Mouse (Mus musculus) mesoderm, embryonic 11.5 days (tissue): ENCODE data around the gene Fbn1.

Experiments
- DNase-seq: peaks from one replicate; pipeline ENCODE4 v3.0.0-alpha.2; 2012; ENCODE audit warnings: low read depth, low spot score

The Fbn1 gene

GRCm38 (mm10) chr2:125337239-125337638 is 170.6 kb downstream of the Fbn1 start:
- no peak for DNase-seq

- no peak for DNase-seq
These were observed 172.6 kb downstream of the Fbn1 start for GRCm38 (mm10) chr2:125335206-125335605.

- no peak for DNase-seq
These were observed 173.6 kb downstream of the Fbn1 start for GRCm38 (mm10) chr2:125334163-125334562.

- no peak for DNase-seq
These were observed 176.2 kb downstream of the Fbn1 start for GRCm38 (mm10) chr2:125331581-125331980.

GRCm38 (mm10) chr2:125330506-125330905 is 177.3 kb downstream of the Fbn1 start:
- no peak for DNase-seq

- DNase-seq: no peak
These were observed 182.5 kb downstream of the Fbn1 start for GRCm38 (mm10) chr2:125325125-125325855.

GRCm38 (mm10) chr2:125324455-125324854 is 183.3 kb downstream of the Fbn1 start:
- DNase-seq: no peak

- peak; percentile 72 for DNase-seq
These were observed 184.4 kb downstream of the Fbn1 start for GRCm38 (mm10) chr2:125323347-125323746.

GRCm38 (mm10) chr2:125322581-125322980 is 185.2 kb downstream of the Fbn1 start:
- no peak for DNase-seq

- DNase-seq: no peak
These were observed 186.7 kb downstream of the Fbn1 start for GRCm38 (mm10) chr2:125321071-125321470.

GRCm38 (mm10) chr2:125319651-125320050 is 188.1 kb downstream of the Fbn1 start:
- DNase-seq: no peak

GRCm38 (mm10) chr2:125318371-125319061 is 189.3 kb downstream of the Fbn1 start:
- DNase-seq: no peak

GRCm38 (mm10) chr2:125315203-125315602 is 192.6 kb downstream of the Fbn1 start:
- no peak for DNase-seq

GRCm38 (mm10) chr2:125314169-125314925 is 193.4 kb downstream of the Fbn1 start:
- DNase-seq: no peak

GRCm38 (mm10) chr2:125309710-125310109 is 198.1 kb downstream of the Fbn1 start:
- DNase-seq: no peak

GRCm38 (mm10) chr2:125305671-125306070 is 202.1 kb downstream of the Fbn1 start:
- no peak for DNase-seq

GRCm38 (mm10) chr2:125304746-125305145 is 203.0 kb downstream of the Fbn1 start:
- no peak for DNase-seq

- DNase-seq: no peak
These were observed 203.9 kb downstream of the Fbn1 start for GRCm38 (mm10) chr2:125303764-125304384.

- DNase-seq: no peak
These were observed 205.2 kb downstream of the Fbn1 start for GRCm38 (mm10) chr2:125302625-125302924.

- DNase-seq: no peak
These were observed 205.7 kb downstream of the Fbn1 start for GRCm38 (mm10) chr2:125301877-125302624.

GRCm38 (mm10) chr2:125298841-125299240 is 209.0 kb downstream of the Fbn1 start:
- no peak for DNase-seq
